Mouse (Mus musculus) MEL (cell line): Measurements from ENCODE around the gene Vps37b. TPM values are rescaled to one million over a fixed set of nuclear protein-coding genes. Genes with fewer than 3 reads are reported as not detected.

Experiments used
- DNase-seq: peaks from one replicate; pipeline ENCODE4 v3.0.0; 2011; ENCODE audit warnings: low read depth, low spot score
- H3K27ac ChIP-seq: 2 replicates; pipeline ENCODE4 v1.5.1; 2012; ENCODE audit warnings: low read depth, mild to moderate bottlenecking, control low read depth, low read length, moderate library complexity; ENCODE audit not compliant: control insufficient read depth
- H3K27me3 ChIP-seq, 2 experiments: fragments of 150-350 bp in 1 of 2; sonication (generic) in 1 of 2; 2 replicates each; pipeline ENCODE4 v1.6.1; 2012; ENCODE audit warnings: low read length in 2 of 2, mild to moderate bottlenecking in 2 of 2, improper control_type of control experiment in 1 of 2, moderate library complexity in 1 of 2; ENCODE audit not compliant: insufficient read depth in 2 of 2, control insufficient read depth in 1 of 2
- H3K36me3 ChIP-seq, 2 experiments: 2 replicates each; pipeline ENCODE4 v1.6.1; 2012 to 2014; ENCODE audit warnings: low read length in 2 of 2, improper control_type of control experiment in 1 of 2, inconsistent platforms in 1 of 2, mild to moderate bottlenecking in 1 of 2; ENCODE audit not compliant: insufficient read depth in 2 of 2, control insufficient read depth in 1 of 2
- H3K4me1 ChIP-seq, 2 experiments: fragments of 150-350 bp in 1 of 2; sonication (generic) in 1 of 2; 2 replicates each; pipeline ENCODE4 v1.6.1; 2012; ENCODE audit warnings: low read length in 2 of 2, improper control_type of control experiment in 1 of 2, mild to moderate bottlenecking in 1 of 2; ENCODE audit not compliant: insufficient read depth in 2 of 2, control insufficient read depth in 1 of 2
- H3K4me3 ChIP-seq, 2 experiments: fragments of 150-350 bp in 1 of 2; sonication (generic) in 1 of 2; 2 replicates each; pipeline ENCODE4 v1.5.1; 2012; ENCODE audit warnings: low read depth in 2 of 2, low read length in 2 of 2, mild to moderate bottlenecking in 2 of 2, moderate library complexity in 2 of 2, control low read depth in 1 of 2, improper control_type of control experiment in 1 of 2; ENCODE audit not compliant: control insufficient read depth in 1 of 2, insufficient read depth in 1 of 2
- H3K79me2 ChIP-seq: 2 replicates; pipeline ENCODE4 v1.6.1; 2012; ENCODE audit warnings: mild to moderate bottlenecking, low read length, moderate library complexity; ENCODE audit not compliant: control insufficient read depth, poor library complexity, insufficient read depth
- H3K9ac ChIP-seq: 2 replicates; pipeline ENCODE4 v1.6.1; 2012; ENCODE audit warnings: low read depth, mild to moderate bottlenecking, control low read depth, low read length, moderate library complexity; ENCODE audit not compliant: control insufficient read depth, poor library complexity, severe bottlenecking
- H3K9me3 ChIP-seq: fragments of 150-350 bp; sonication (generic); replicated peaks from 2 replicates; pipeline ENCODE4 v1.6.1; 2012; ENCODE audit warnings: mild to moderate bottlenecking, low read length, improper control_type of control experiment, moderate library complexity; ENCODE audit not compliant: insufficient read depth
- BHLHE40 ChIP-seq: IDR thresholded peaks from 2 replicates; pipeline ENCODE4 v1.6.1; 2012; ENCODE audit warnings: low read depth, mild to moderate bottlenecking, inconsistent platforms, low read length, improper control_type of control experiment, borderline replicate concordance
- CHD1 ChIP-seq: IDR thresholded peaks from 2 replicates; pipeline ENCODE4 v1.6.1; 2012; ENCODE audit warnings: low read depth, mild to moderate bottlenecking, inconsistent platforms, low read length, improper control_type of control experiment
- CHD2 ChIP-seq: IDR thresholded peaks from 2 replicates; pipeline ENCODE4 v1.6.1; 2011; ENCODE audit warnings: low read length, improper control_type of control experiment
- E2F4 ChIP-seq: IDR thresholded peaks from 2 replicates; pipeline ENCODE4 v1.6.1; 2011; ENCODE audit warnings: low read depth, low read length, improper control_type of control experiment, borderline replicate concordance
- ELF1 ChIP-seq: IDR thresholded peaks from 2 replicates; pipeline ENCODE4 v1.6.1; 2014; ENCODE audit warnings: low read depth, mild to moderate bottlenecking, inconsistent platforms, low read length, improper control_type of control experiment, moderate library complexity
- EP300 ChIP-seq, 2 experiments: IDR thresholded peaks; 2 replicates each; pipeline ENCODE4 v1.6.1; 2011; ENCODE audit warnings: improper control_type of control experiment in 2 of 2, low read length in 2 of 2, low read depth in 1 of 2, mild to moderate bottlenecking in 1 of 2
- ETS1 ChIP-seq: IDR thresholded peaks from 2 replicates; pipeline ENCODE4 v1.6.1; 2012; ENCODE audit warnings: low read depth, mild to moderate bottlenecking, inconsistent platforms, low read length, improper control_type of control experiment, moderate library complexity
- GABPA ChIP-seq: IDR thresholded peaks from 2 replicates; pipeline ENCODE4 v1.6.1; 2012; ENCODE audit warnings: low read depth, mild to moderate bottlenecking, inconsistent platforms, low read length, improper control_type of control experiment, moderate library complexity
- GATA1 ChIP-seq: IDR thresholded peaks from 2 replicates; pipeline ENCODE4 v1.6.1; 2011; ENCODE audit warnings: low read depth, low read length, improper control_type of control experiment
- HCFC1 ChIP-seq: IDR thresholded peaks from 2 replicates; pipeline ENCODE4 v1.6.1; 2012; ENCODE audit warnings: low read depth, mild to moderate bottlenecking, inconsistent platforms, low read length, improper control_type of control experiment, moderate library complexity
- MAX ChIP-seq: IDR thresholded peaks from 2 replicates; pipeline ENCODE4 v1.6.1; 2011; ENCODE audit warnings: low read length, improper control_type of control experiment
- MEF2A ChIP-seq: IDR thresholded peaks from 2 replicates; pipeline ENCODE4 v1.6.1; 2014; ENCODE audit warnings: low read depth, mild to moderate bottlenecking, inconsistent platforms, low read length, improper control_type of control experiment; ENCODE audit not compliant: poor library complexity, insufficient replicate concordance, severe bottlenecking; ENCODE audit errors: extremely low read depth
- MYC ChIP-seq: IDR thresholded peaks from 2 replicates; pipeline ENCODE4 v1.6.1; 2011; ENCODE audit warnings: low read depth, mild to moderate bottlenecking, low read length, improper control_type of control experiment, moderate library complexity
- NELFE ChIP-seq: IDR thresholded peaks from 2 replicates; pipeline ENCODE4 v1.6.1; 2011; ENCODE audit warnings: low read depth, low read length, improper control_type of control experiment
- NRF1 ChIP-seq: IDR thresholded peaks from 2 replicates; pipeline ENCODE4 v1.6.1; 2014; ENCODE audit warnings: low read depth, mild to moderate bottlenecking, inconsistent platforms, low read length, improper control_type of control experiment, moderate library complexity; ENCODE audit not compliant: poor library complexity, insufficient read depth, severe bottlenecking
- POLR2A ChIP-seq, 2 experiments: IDR thresholded peaks; 2 replicates each; pipeline ENCODE4 v1.6.1; 2011 to 2012; ENCODE audit warnings: low read length in 2 of 2, mild to moderate bottlenecking in 2 of 2, control low read depth in 1 of 2, improper control_type of control experiment in 1 of 2, low read depth in 1 of 2, moderate library complexity in 1 of 2; ENCODE audit not compliant: control insufficient read depth in 1 of 2, insufficient read depth in 1 of 2, poor library complexity in 1 of 2
- POLR2AphosphoS2 ChIP-seq: IDR thresholded peaks from 2 replicates; pipeline ENCODE4 v1.6.1; 2011; ENCODE audit warnings: low read length, improper control_type of control experiment
- POLR2AphosphoS5 ChIP-seq: IDR thresholded peaks from 2 replicates; pipeline ENCODE4 v1.6.1; 2012; ENCODE audit warnings: low read depth, borderline replicate concordance, mild to moderate bottlenecking, inconsistent platforms, low read length, moderate library complexity, mixed read lengths
- RAD21 ChIP-seq: IDR thresholded peaks from 2 replicates; pipeline ENCODE4 v1.6.1; 2011; ENCODE audit warnings: mild to moderate bottlenecking, low read depth, low read length, improper control_type of control experiment
- SMC3 ChIP-seq: IDR thresholded peaks from 2 replicates; pipeline ENCODE4 v1.6.1; 2011; ENCODE audit warnings: low read depth, low read length, improper control_type of control experiment
- TAL1 ChIP-seq: IDR thresholded peaks from 2 replicates; pipeline ENCODE4 v1.6.1; 2012; ENCODE audit warnings: mild to moderate bottlenecking, inconsistent platforms, low read length, moderate library complexity, mixed read lengths
- TBP ChIP-seq: IDR thresholded peaks from 2 replicates; pipeline ENCODE4 v1.8.0; 2011; ENCODE audit warnings: low read depth, low read length, improper control_type of control experiment
- TCF12 ChIP-seq: IDR thresholded peaks from 2 replicates; pipeline ENCODE4 v1.6.1; 2014; ENCODE audit warnings: low read depth, mild to moderate bottlenecking, inconsistent platforms, low read length, improper control_type of control experiment, moderate library complexity
- UBTF ChIP-seq: IDR thresholded peaks from 2 replicates; pipeline ENCODE4 v1.6.1; 2012; ENCODE audit warnings: low read depth, mild to moderate bottlenecking, inconsistent platforms, low read length, improper control_type of control experiment, moderate library complexity, borderline replicate concordance; ENCODE audit not compliant: insufficient read depth
- USF1 ChIP-seq: IDR thresholded peaks from 2 replicates; pipeline ENCODE4 v1.6.1; 2014; ENCODE audit warnings: low read depth, mild to moderate bottlenecking, inconsistent platforms, low read length, improper control_type of control experiment, moderate library complexity
- USF2 ChIP-seq, 2 experiments: IDR thresholded peaks; 2 replicates each; pipeline ENCODE4 v1.6.1; 2011 to 2012; ENCODE audit warnings: improper control_type of control experiment in 2 of 2, low read length in 2 of 2, borderline replicate concordance in 1 of 2, inconsistent platforms in 1 of 2, low read depth in 1 of 2, mild to moderate bottlenecking in 1 of 2; ENCODE audit not compliant: insufficient read depth in 1 of 2
- ZC3H11A ChIP-seq: IDR thresholded peaks from 2 replicates; pipeline ENCODE4 v1.6.1; 2012; ENCODE audit warnings: low read depth, mild to moderate bottlenecking, inconsistent platforms, low read length, improper control_type of control experiment
- ZKSCAN1 ChIP-seq: IDR thresholded peaks from 2 replicates; pipeline ENCODE4 v1.6.1; 2012; ENCODE audit warnings: low read depth, mild to moderate bottlenecking, inconsistent platforms, low read length, improper control_type of control experiment, moderate library complexity
- ZNF384 ChIP-seq: IDR thresholded peaks from 2 replicates; pipeline ENCODE4 v1.6.1; 2012; ENCODE audit warnings: low read depth, mild to moderate bottlenecking, inconsistent platforms, low read length, improper control_type of control experiment
- polyA plus RNA-seq, 2 experiments: library from polyadenylated mRNA; stranded (reverse) in 1 of 2; unstranded in 1 of 2; fragments of >175 nt in 1 of 2; fragments of >200 nt in 1 of 2; gene quantifications; 2 replicates each; pipeline versions ENCODE4 v1.2.1 to v1.2.4; 2012; ENCODE audit warnings: low replicate concordance in 2 of 2, low read depth in 1 of 2; ENCODE audit not compliant: insufficient read length in 2 of 2, insufficient read depth in 1 of 2, missing spikeins in 1 of 2
- total RNA-seq: library from RNA; depleted of rRNA; stranded (reverse); fragments of 300-350 nt; gene quantifications from 2 replicates; pipeline ENCODE4 v1.2.3, GENCODE M21; 2012

Gene Vps37b
- total and polyA plus RNA-seq, 3 experiments, result 28.6 to 66.0 TPM; not detected in 1

- Histone ChIP-seq H3K4me3 (no peak overlapping the region), H3K9me3 (no peaks in the 10 kb centered on the region), H3K27me3 (no peaks in the 10 kb centered on the region)
- TF ChIP-seq POLR2AphosphoS2, result no peak
- TF ChIP-seq ETS1, result no peak
- no peak for TF ChIP-seq POLR2A (IDR thresholded peaks at IDR 0.05; ENCODE audit: control insufficient read depth in 1 of 2, insufficient read depth in 1 of 2, low read depth in 1 of 2, low read length in 2 of 2, poor library complexity in 1 of 2)
- TF ChIP-seq BHLHE40, result no peak
- no peak for TF ChIP-seq SMC3
- TF ChIP-seq CHD2, result no peak
- TF ChIP-seq GATA1, result no peak
- no peak for TF ChIP-seq ZKSCAN1
- no peak for TF ChIP-seq E2F4
- TF ChIP-seq GABPA, result no peak
- no peak for TF ChIP-seq MYC
- no peak for TF ChIP-seq NRF1
- no peak for TF ChIP-seq TAL1
- no peak for TF ChIP-seq EP300 (IDR thresholded peaks at IDR 0.05; ENCODE audit: low read depth in 1 of 2, low read length in 2 of 2)
- TF ChIP-seq, all 39 proteins: peak for 0
- H3K79me2 ChIP-seq, result peaks cover 4% of the 10 kb centered on the region
- peaks cover 0 to 1% of the 10 kb centered on the region in 2 experiments; a peak in 1 of 4 replicates for H3K36me3 ChIP-seq
- H3K4me1 ChIP-seq, result no peaks in the 10 kb centered on the region
- H3K9ac ChIP-seq, result no peak overlapping the region
- DNase-seq, result no peak
- H3K27ac ChIP-seq, result no peak overlapping the region
Measured at GRCm38 (mm10) chr5:123969216-123969615, 62.9 kb downstream of the Vps37b start.

- H3K27me3 ChIP-seq, result no peaks in the 10 kb centered on the region
- H3K79me2 ChIP-seq, result no peaks in the 10 kb centered on the region
- TF ChIP-seq POLR2AphosphoS5 (no peak), RAD21 (no peak), TAL1 (no peak), USF2 (IDR thresholded peaks at IDR 0.05; ENCODE audit: borderline replicate concordance in 1 of 2, insufficient read depth in 1 of 2, low read depth in 1 of 2, low read length in 2 of 2) (no peak), SMC3 (no peak), HCFC1 (no peak), CHD1 (no peak), GABPA (no peak), POLR2A (IDR thresholded peaks at IDR 0.05; ENCODE audit: control insufficient read depth in 1 of 2, insufficient read depth in 1 of 2, low read depth in 1 of 2, low read length in 2 of 2, poor library complexity in 1 of 2) (no peak), NELFE (no peak), MAX (no peak), TCF12 (no peak), TBP (no peak), ELF1 (no peak), ZC3H11A (no peak), MEF2A (no peak), USF1 (no peak), UBTF (no peak), ZNF384 (no peak), MYC (no peak)
- no peak overlapping the region for H3K27ac ChIP-seq
- no peak overlapping the region for H3K4me3 ChIP-seq
- H3K4me1 ChIP-seq, result no peaks in the 10 kb centered on the region
- peaks cover 0 to 1% of the 10 kb centered on the region in 2 experiments; a peak in 1 of 4 replicates for H3K36me3 ChIP-seq
- no peaks in the 10 kb centered on the region for H3K9me3 ChIP-seq
- H3K9ac ChIP-seq, result no peak overlapping the region
- no peak for DNase-seq
Measured at GRCm38 (mm10) chr5:123968468-123968867, 63.6 kb downstream of the Vps37b start.
